Mouse (Mus musculus) heart, embryonic 12.5 days (tissue): ENCODE results near the gene Tle2. TPM values are rescaled to one million over a fixed set of nuclear protein-coding genes. Genes with fewer than 3 reads are reported as not detected.

Source experiments
- ATAC-seq: fragments of 200-750 bp; cut with Nextera tagmentation; 2 replicates; pipeline ENCODE4 v1.8.0; 2017; ENCODE audit warnings: moderate TSS enrichment, moderate library complexity; ENCODE audit not compliant: insufficient number of reproducible peaks, low FRiP score
- H3K27ac ChIP-seq: fragments of 300-500 bp; sonication (generic); 2 replicates; pipeline ENCODE4 v1.5.1; 2016; ENCODE audit warnings: mild to moderate bottlenecking, moderate library complexity; ENCODE audit not compliant: poor library complexity, severe bottlenecking
- H3K27me3 ChIP-seq: fragments of 300-500 bp; sonication (generic); replicated peaks from 2 replicates; pipeline ENCODE4 v1.6.1; 2016; ENCODE audit warnings: mild to moderate bottlenecking, moderate library complexity
- H3K36me3 ChIP-seq: fragments of 300-500 bp; sonication (generic); 2 replicates; pipeline ENCODE4 v1.6.1; 2016; ENCODE audit warnings: mild to moderate bottlenecking, moderate library complexity
- H3K4me1 ChIP-seq: fragments of 300-500 bp; sonication (generic); replicated peaks from 2 replicates; pipeline ENCODE4 v1.6.1; 2016; ENCODE audit warnings: mild to moderate bottlenecking
- H3K4me2 ChIP-seq: fragments of 300-500 bp; sonication (generic); 2 replicates; pipeline ENCODE4 v1.6.1; 2016; ENCODE audit warnings: mild to moderate bottlenecking, moderate library complexity
- H3K4me3 ChIP-seq: fragments of 300-500 bp; sonication (generic); 2 replicates; pipeline ENCODE4 v1.5.1; 2016; ENCODE audit warnings: mild to moderate bottlenecking
- H3K9ac ChIP-seq: fragments of 300-500 bp; sonication (generic); 2 replicates; pipeline ENCODE4 v1.6.1; 2016; ENCODE audit warnings: mild to moderate bottlenecking, moderate library complexity
- H3K9me3 ChIP-seq: fragments of 300-500 bp; sonication (generic); replicated peaks from 2 replicates; pipeline ENCODE4 v1.6.1; 2016; ENCODE audit warnings: mild to moderate bottlenecking, moderate library complexity
- WGBS: fragments of 180-500 bp; shearing (Covaris S2); methylation state at CpG from one replicate; pipeline ENCODE4 v1.1.7; 2016; 5-methylcytosine and 5-hydroxymethylcytosine counted together
- polyA plus RNA-seq: library from polyadenylated mRNA; unstranded; fragments of >200 nt; fragmentation: Nextera tagmentation; extraction: Ambion mirVana; gene quantifications from 2 replicates; pipeline ENCODE4 v1.2.1, GENCODE M21; 2016

The Tle2 gene
- polyA plus RNA-seq, 1 experiment from 2014 or later = 25.8 TPM

DNA sequence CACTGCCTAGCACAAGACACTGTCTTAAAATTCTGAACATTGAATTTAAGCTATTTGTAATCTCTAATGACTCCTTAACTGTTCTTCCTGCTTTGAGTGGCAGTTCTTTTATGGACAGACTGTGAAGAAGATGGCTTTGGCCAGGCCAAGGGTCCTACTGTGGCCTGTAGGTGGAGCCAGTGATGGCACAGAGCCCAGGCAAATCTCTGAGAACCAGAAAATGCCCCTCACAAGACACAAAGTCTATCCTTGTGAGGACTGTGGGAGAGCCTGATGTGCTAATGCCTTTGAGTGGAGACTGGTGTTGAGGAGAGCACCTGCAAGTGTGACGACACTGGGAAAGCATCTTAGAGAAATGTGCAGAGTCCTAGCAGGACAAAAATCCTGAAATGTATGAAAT lies 33.9 kb downstream of the Tle2 start:
- 81% methylated on average over 1 of the region's 1 CpGs for WGBS
- ATAC-seq = no peak

DNA sequence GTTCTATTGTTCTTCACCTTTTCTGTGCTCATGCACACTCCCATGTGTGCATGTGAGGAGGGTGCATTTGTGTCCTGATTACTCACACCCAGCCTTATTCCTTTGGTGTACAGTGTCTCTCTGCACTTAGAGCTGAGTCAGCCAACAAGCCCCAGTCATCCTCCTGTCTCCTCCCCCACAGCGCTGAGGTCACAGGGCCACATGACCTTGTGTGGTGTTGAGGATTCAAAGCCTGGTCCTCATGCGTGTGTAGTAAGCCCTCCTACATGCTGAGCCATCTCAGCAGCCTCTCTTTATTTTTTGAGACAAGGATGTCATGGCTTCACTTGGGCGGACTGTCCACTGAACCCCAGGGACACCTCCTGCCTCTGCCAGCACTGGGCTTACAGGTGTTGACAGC lies 38.4 kb downstream of the Tle2 start:
- H3K36me3 ChIP-seq = peaks cover 8% of the 10 kb centered on the region
- H3K4me3 ChIP-seq = no peak overlapping the region
- no peaks in the 10 kb centered on the region for H3K27me3 ChIP-seq
- H3K27ac ChIP-seq = no peak overlapping the region
- 66% methylated on average over 3 of the region's 3 CpGs for WGBS
- H3K4me1 ChIP-seq = no peaks in the 10 kb centered on the region
- no peak overlapping the region for H3K9ac ChIP-seq
- 0 out of 2 replicates have a peak, but pooled peaks cover 7% of the 10 kb centered on the region for H3K9me3 ChIP-seq
- H3K4me2 ChIP-seq = no peak overlapping the region
- ATAC-seq = no peak

More for the DNA sequence above, 33.9 kb downstream of the Tle2 start:
- no peaks in the 10 kb centered on the region for H3K27me3 ChIP-seq
- H3K36me3 ChIP-seq = peaks cover 8% of the 10 kb centered on the region
- no peak overlapping the region for H3K27ac ChIP-seq
- H3K4me3 ChIP-seq = no peak overlapping the region
- 0 out of 2 replicates have a peak, but pooled peaks cover 7% of the 10 kb centered on the region for H3K9me3 ChIP-seq
- peaks cover 14% of the 10 kb centered on the region for H3K4me1 ChIP-seq
- H3K4me2 ChIP-seq = no peak overlapping the region
- H3K9ac ChIP-seq = no peak overlapping the region

DNA sequence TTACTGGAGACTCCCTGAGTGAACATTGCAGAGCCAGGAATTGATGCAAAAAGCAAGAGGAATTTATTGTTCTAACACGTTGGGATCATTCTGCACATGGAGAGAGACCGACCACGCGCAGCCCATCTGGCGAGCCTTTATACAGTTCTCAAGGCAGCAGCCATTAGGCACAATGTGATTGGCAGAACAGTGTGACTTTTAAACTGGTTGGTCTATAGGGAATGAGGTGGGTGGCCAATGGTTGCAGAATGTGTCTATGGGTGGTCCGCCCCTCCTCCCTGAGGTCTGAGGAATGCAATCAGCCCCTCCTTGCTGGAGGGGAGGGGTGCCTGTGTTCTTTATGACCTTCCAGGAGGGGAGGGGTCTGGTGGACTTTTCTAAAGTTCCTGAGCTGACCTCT lies 41.1 kb downstream of the Tle2 start:
- Histone ChIP-seq H3K4me2 (no peak overlapping the region), H3K4me3 (no peak overlapping the region), H3K36me3 (0 out of 2 replicates have a peak, but pooled peaks cover under 1% of the 10 kb centered on the region), H3K27me3 (no peaks in the 10 kb centered on the region), H3K9me3 (0 out of 2 replicates have a peak, but pooled peaks cover 10% of the 10 kb centered on the region), H3K27ac (no peak overlapping the region), H3K4me1 (no peaks in the 10 kb centered on the region), H3K9ac (no peak overlapping the region)
- 70% methylated on average over 6 of the region's 6 CpGs for WGBS
- no peak for ATAC-seq

DNA sequence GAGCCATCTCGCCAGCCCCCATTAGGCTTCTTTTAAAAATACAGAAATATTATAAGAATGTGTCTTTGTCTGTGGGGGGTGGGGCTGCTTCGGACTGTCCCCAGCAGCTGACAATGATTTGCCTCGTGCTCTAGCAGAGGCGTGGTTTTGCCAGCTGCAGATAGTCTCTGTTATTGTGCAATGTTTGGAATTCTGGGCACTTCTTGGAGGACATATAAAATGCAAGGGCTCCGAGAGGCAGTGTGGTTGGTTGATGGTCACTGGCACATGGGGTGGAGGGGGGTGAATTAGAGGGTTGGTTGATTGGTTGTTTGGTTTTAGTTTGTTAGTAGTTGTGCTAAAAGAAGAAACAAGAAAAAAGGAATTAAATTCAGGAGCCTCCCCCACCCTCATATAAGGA lies 45.6 kb downstream of the Tle2 start:
- no peak overlapping the region for H3K4me2 ChIP-seq
- H3K27me3 ChIP-seq = no peaks in the 10 kb centered on the region
- no peak overlapping the region for H3K9ac ChIP-seq
- 0 out of 2 replicates have a peak, but pooled peaks cover 3% of the 10 kb centered on the region for H3K9me3 ChIP-seq
- H3K27ac ChIP-seq = no peak overlapping the region
- no peak overlapping the region for H3K4me3 ChIP-seq
- ATAC-seq = no peak
- H3K36me3 ChIP-seq = peaks cover 43% of the 10 kb centered on the region
- 81% methylated on average over 5 of the region's 5 CpGs for WGBS
- no peaks in the 10 kb centered on the region for H3K4me1 ChIP-seq

DNA sequence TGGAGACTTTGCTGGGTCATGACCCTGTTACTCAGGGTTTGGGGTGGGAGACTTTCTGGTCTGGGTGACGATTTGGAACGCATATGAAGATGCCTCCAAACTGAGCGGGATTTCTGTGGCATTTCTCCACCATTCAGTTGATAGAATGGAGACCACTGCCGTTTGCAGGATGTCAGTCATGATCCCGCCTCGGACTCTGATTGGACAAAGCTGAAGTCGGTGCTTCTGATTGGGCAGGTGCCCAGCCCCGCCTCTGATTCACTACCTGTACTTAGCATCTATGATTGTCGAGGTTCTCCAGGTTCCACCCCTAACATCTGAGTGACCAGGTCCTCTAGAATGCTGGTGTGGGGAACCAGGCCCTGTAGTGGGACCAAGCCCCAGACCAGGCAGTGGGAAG lies 46.4 kb downstream of the Tle2 start:
- H3K27ac ChIP-seq = no peak overlapping the region
- 45% methylated on average over 9 of the region's 9 CpGs for WGBS
- no peak overlapping the region for H3K4me3 ChIP-seq
- H3K9me3 ChIP-seq = 0 out of 2 replicates have a peak, but pooled peaks cover 3% of the 10 kb centered on the region
- H3K9ac ChIP-seq = no peak overlapping the region
- ATAC-seq = no peak
- H3K27me3 ChIP-seq = no peaks in the 10 kb centered on the region
- H3K4me1 ChIP-seq = no peaks in the 10 kb centered on the region
- H3K36me3 ChIP-seq = peaks cover 51% of the 10 kb centered on the region
- no peak overlapping the region for H3K4me2 ChIP-seq

DNA sequence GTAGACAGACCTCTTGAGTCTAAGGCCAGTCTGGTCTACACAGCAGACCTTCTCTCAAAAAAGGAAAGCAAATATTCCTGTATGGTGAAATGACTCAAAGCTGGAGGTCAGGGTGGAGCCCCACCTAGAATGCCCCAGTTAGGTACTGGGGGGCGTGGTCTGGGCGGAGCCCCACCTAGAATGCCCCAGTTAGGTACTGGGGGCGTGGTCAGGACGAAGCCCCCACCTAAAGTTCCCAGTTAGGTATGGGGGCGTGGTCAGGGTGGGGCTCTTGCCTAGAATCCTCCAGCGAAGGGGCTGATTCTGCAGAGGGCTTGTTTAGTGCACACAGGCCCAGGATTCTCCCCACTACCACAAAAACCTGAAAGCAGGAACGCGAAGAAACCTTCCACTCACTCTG lies 49.1 kb downstream of the Tle2 start:
- peaks cover 52% of the 10 kb centered on the region for H3K36me3 ChIP-seq

DNA sequence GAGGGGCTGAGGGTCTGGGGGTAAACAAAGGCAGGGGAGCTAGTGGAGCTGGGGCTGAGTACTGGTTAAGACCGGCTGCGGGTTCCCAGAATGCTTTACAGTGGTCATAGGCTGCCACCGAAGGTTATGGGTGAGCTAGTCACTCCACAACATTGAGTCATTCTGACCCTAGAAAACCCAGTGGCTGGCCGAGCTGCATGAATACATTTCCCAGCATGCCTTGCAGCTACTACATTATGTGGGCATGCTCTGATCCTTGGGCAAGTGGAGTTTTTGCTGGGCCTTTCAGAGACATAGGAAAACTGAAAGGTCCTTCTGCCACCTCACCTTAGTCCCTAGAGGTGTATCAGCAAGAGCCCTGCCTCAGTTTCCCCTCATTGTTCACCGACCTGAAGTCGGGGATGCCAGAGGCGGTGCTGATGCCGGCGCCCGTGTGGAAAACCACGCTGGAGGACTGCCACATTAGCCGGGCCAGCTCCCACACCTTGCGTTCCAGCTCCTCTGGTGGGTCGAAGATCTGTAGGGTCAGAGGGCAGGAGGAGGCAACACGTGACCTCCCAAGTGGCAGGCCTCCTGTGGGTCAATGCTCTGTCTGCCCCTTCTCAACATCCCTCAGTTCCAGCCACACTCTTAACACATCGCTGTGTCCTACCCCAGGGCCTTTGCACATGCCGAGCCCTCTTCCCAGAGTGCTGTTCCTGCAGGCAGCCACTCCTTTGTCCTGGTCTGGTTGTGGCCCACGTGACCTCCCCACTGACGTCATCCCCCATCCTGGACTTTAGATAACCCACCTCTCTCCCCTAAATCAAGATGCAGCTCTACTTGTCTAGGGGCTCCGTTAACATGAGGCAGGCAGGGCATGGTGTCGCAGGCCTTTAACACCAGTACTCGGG lies 52.0 kb downstream of the Tle2 start:
- peak overlapping the region; percentile 69 for H3K4me3 ChIP-seq
- H3K9ac ChIP-seq = peak overlapping the region; percentile 75
- no peaks in the 10 kb centered on the region for H3K27me3 ChIP-seq
- H3K36me3 ChIP-seq = peaks cover 42% of the 10 kb centered on the region
- no peak for ATAC-seq
- WGBS = 86% methylated on average over 22 of the region's 22 CpGs
- peaks cover 15% of the 10 kb centered on the region for H3K4me1 ChIP-seq
- peak overlapping the region; percentile 86 for H3K4me2 ChIP-seq
- peak overlapping the region; percentile 77; the same call in 1 of the 2 replicates for H3K27ac ChIP-seq
- no peaks in the 10 kb centered on the region for H3K9me3 ChIP-seq

More for the DNA sequence above, 49.1 kb downstream of the Tle2 start:
- Histone ChIP-seq H3K27me3 (no peaks in the 10 kb centered on the region), H3K4me1 (peaks cover 15% of the 10 kb centered on the region), H3K9me3 (0 out of 2 replicates have a peak, but pooled peaks cover 3% of the 10 kb centered on the region), H3K9ac (no peak overlapping the region), H3K4me3 (no peak overlapping the region), H3K27ac (no peak overlapping the region), H3K4me2 (no peak overlapping the region)
- WGBS = 58% methylated on average over 8 of the region's 8 CpGs
- no peak for ATAC-seq

DNA sequence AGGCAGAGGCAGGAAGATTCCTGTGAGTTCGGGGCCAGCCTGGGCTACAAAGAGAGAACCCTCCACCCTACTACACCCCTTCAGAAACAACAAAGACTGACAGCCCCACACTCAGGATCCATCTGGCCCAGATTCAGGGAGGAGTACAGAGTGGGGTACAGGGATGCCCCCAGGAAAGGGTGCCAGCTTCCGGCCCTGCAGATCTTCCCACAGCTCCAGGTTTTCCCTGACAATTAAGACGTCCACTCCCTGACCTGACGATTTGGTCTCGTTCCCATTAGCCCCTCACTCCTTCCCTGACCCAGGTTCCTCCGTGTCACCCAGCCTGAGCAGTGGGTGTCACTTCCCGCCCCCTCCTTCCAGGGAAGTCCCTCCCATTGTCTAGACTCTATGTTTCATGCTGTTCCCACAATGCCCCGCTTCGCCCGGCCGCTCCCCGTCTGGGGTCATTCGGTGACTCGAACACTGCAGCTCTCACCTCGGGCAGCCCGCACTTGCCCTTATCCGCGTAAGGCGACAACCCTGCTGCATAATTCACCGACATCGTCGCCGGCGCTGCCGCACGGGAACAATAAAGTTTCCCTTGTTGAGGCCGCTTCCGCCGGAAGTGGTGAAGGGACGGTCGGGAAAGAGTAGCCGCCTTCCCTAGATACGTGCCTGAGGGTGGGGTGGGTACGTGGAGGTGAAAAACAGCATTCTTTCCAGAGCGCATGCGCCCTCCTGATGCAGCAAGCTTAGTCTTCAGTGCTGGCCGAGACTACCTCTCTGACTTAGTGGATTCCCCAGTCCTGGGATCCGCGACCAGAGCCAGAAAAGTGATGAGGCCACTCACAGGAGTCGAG lies 52.9 kb downstream of the Tle2 start, which contains the start of gene Sirt6:
TSS of gene Sirt6 (minus strand) at position 804 of the 842 bp plus-strand sequence.
- Histone ChIP-seq H3K27me3 (no peaks in the 10 kb centered on the region), H3K9ac (peak within 1 kb of the TSS; percentile 75), H3K36me3 (peaks cover 35% of the 10 kb centered on the region), H3K9me3 (no peaks in the 10 kb centered on the region), H3K4me3 (peak within 1 kb of the TSS; percentile 69), H3K27ac (peak within 1 kb of the TSS; percentile 77), H3K4me2 (peak within 1 kb of the TSS; percentile 86), H3K4me1 (peaks cover 15% of the 10 kb centered on the region)
- peak; percentile 90 for ATAC-seq
- WGBS = 5% methylated on average over 40 of the region's 40 CpGs

DNA sequence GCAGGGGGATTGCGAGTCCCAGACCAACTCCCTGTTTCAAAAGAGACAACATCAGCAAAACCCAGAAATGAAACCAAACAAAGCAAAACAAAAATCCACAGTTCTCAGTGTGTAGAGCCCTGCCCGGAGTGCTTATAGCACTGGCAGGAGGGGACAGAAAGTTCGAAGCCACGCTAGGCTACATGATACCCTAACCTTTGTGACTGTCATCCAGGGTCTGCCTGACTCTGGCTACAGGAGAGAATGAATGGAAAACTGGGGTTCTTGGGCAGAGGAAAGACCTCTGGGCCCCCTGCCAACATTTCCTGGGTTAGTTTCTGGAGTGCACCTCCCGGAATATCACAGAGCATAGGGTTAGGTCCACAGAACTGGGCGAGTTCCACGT lies 53.5 kb downstream of the Tle2 start:
- no peaks in the 10 kb centered on the region for H3K9me3 ChIP-seq
- H3K27ac ChIP-seq = peak overlapping the region; percentile 77
- H3K4me3 ChIP-seq = peak overlapping the region; percentile 69
- peaks cover 29% of the 10 kb centered on the region for H3K36me3 ChIP-seq
- no peaks in the 10 kb centered on the region for H3K27me3 ChIP-seq
- peak overlapping the region; percentile 86 for H3K4me2 ChIP-seq
- ATAC-seq = peak; percentile 27; the same call in 1 of the 2 replicates
- WGBS = 59% methylated on average over 7 of the region's 7 CpGs
- peak overlapping the region; percentile 54 for H3K9ac ChIP-seq
- peaks cover 15% of the 10 kb centered on the region for H3K4me1 ChIP-seq

DNA sequence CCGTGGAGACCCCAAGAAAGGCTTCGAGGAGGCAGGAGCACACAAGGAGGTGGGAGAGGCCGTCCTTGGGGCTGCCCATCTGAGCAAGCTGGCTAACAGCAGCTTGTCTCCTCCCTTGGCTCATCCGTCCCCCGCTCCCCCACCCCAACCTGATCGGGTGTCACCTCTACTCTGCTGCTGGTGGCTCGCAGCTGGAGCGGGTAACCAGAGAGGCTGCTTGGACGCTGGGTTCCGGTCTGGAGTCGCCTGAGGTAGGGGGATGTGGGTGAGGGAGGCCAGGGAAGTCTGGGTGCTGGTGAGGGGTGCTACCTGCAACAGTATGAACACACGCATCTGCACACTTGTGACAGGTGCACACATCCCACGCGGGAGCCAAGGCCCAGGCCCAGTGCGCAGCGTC lies 54.0 kb downstream of the Tle2 start, which contains the start of gene Ankrd24:
TSS of gene Ankrd24 (plus strand) at position 151 of the 400 bp plus-strand sequence.
- Histone ChIP-seq H3K27ac (peak within 1 kb of the TSS; percentile 77), H3K36me3 (peaks cover 25% of the 10 kb centered on the region), H3K4me2 (peak within 1 kb of the TSS; percentile 86), H3K27me3 (no peaks in the 10 kb centered on the region), H3K9ac (peak within 1 kb of the TSS; percentile 75), H3K4me3 (peak within 1 kb of the TSS; percentile 69), H3K9me3 (no peaks in the 10 kb centered on the region), H3K4me1 (peaks cover 15% of the 10 kb centered on the region)
- WGBS = 78% methylated on average over 16 of the region's 16 CpGs
- no peak for ATAC-seq
